Mouse (Mus musculus) neutrophil, adult 65 days (primary cell): ENCODE results near the gene Tmem116. TPM values are rescaled to one million over a fixed set of nuclear protein-coding genes. Genes with fewer than 3 reads are reported as not detected.

Experiments used
- total RNA-seq: library from RNA; stranded (reverse); gene quantifications from 2 replicates; pipeline ENCODE4 v1.2.4, GENCODE M21; 2023

Tmem116 gene
- 0.29 and 0.47 TPM in 2 replicates for total RNA-seq

DNA sequence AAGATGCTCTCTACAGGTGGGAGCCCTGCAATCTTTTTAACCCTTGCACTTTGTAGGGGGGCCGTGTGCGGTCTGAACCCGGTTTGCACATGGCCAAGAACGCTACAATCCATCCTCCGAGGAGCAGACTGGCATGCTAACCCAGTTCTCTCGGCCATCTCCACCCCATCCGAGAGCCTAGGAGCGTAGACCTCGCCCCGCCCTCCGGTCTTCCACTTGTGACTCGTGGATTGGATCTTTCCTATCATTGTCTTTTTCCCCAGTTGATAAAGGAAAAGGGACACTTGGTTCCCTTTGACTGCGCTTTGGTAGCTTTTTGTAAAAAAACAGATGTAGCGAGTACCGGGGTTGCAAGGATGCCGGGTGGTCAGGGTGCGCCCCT is at the start of gene Tmem116:
Tmem116 (plus strand) TSS at position 250 of the 382 bp plus-strand sequence.

DNA sequence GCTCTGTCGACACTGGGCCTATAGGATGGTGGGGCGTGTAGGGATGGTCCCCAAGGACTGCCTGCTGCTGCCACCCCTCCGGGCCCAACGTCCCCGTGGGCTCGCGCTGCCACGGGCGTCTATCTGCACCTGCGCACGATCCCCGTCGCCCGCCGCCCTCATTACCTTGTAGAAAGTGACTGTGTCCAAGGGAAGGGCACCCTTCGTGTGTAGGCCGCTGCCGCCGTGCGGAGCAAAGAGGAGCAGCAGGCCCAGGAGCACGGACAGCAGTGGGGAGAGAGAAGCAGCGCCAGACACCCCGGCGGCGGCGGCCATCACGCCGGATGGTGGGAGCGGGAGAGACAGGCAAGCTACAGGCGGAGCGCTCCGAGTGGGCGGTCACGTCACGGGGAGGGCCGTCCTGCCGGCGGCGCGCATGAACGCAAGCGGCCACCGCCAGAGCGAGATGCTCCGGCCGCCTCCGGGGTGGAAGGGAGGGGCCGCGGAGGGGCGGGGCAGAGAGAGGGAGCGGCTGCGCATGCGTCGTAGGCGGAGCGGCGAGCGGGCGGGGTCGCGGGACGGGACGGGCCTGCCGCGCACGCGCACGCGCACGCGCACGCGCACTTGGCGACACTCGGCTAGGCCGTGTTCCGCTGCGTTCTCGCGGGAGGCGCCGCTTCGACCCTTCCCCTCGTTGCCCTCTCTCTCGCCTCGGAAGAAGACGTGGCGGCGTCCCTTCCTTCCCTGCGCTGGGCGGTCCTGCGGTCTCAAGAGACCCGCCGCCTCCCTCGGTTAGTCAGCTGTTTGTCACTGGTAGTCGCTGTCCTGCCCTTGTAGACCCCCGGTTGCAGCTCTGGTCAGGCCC is 555 bp downstream of the Tmem116 start, which contains the start of gene Erp29:
Erp29 (minus strand) TSS at position 481 of the 844 bp plus-strand sequence.

DNA sequence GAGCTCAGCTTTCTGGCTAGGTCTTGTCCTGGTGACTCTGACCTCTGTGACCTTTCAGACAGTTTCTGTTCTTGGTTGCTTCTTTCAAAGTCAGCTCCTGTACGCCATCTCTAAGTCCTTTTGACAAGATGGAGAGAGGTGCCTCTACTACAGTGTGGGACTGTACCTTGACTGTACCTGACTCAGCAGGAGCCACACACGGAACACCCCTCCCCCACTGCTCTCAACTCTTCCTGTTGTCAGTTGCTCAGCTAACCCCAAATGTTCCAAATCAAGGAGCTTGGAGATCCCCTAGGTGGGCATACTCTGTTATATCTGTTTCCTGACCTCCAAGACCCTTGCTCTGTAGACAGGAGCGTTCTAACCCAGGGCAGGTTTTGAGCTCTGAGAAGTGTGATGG is 51.5 kb downstream of the Tmem116 start, which contains the start of gene Adam1b:
Adam1b (minus strand) TSS at position 205 of the 400 bp plus-strand sequence.

DNA sequence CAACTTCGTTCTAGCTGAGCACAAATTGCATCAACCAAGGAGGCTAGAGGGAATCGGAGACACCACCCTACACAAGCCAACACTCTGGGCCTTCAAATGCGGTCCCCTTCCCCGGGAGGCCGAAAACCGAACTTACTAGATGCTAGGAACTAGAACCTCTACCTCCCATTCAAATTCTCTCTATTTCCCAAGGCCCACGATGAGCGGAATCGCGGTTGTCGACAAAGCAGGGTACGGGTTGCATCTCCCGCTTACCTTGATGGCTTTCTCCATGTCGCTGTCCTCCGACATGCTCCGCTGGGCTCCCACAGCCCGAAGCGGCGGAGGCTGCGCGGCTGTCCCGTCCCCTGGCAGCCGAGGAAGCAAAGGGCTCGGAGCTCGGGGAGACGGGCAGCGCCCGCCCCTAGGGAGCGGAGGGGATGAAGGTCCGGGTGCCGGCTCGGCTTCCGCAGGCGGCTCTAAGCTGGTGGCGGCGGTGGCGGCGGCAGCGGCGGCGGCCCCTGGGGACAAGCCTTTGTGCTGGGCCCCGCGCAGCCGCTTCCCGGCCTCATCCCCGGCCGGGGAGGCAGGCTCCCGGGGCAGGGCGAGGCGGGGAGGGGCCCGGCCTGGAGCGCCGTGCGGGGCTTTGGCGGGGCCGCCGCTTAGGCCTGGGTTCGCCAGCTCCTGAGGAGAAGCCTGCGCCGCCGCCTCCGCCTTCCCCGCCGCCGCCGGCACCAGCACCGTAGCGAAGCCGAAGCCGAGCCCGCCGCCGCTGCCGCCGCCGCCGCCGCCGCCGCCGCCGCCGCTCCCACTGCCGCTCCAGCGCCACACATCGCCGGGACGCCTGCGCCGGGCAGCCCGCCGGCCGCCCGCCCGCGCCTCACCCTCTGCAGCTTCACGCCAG is 93.5 kb downstream of the Tmem116 start, which contains the start of the genes Adam1a and Gm42878:
Adam1a (minus strand) TSS at position 573 of the 883 bp plus-strand sequence.
Gm42878 (minus strand) TSS at position 573 of the 883 bp plus-strand sequence.

DNA sequence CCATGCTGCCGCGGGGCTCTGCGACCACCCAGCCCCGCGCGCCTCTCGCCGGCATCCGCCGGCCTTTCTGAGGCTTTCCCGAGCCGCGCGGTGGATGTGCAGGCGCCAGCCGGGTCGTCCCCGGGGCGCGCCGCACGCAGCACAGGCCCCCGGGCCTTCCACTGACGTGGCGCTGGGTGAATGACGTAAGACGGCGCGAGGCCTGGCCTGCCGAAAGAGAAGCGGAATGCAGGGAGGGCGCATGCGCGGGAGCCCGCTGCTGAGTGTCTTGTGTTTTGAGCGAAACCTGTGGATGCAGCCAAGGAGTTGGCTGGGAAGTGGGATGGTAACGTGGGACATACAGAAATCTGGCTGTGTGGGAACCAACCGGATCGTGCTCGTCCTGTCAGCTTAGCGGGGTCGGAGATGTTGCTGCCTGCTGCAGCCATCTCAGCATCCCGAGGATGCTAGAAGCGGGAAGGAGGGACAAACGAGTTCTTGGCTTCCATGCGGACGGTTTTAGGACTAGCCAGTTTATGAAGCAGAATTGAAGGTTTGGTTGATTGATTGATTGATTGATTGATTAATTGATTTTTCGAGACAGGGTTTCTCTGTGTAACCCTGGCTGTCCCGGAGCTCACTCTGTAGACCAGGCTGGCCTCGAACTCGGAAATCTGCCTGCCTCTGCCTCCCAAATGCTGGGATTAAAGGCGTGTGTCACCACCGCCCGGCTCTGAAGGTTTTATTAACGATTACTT is 94.3 kb downstream of the Tmem116 start, which contains the start of gene Mapkapk5:
Mapkapk5 (minus strand) TSS at position 113 of the 737 bp plus-strand sequence.

Other genes starting within 250 kb of the Tmem116 start
- 498 and 520 TPM in 2 replicates for gene Rpl6, start 247.4 kb upstream of the Tmem116 start, total RNA-seq
- 29.5 and 33.1 TPM in 2 replicates for gene Hectd4, start 231.7 kb upstream of the Tmem116 start, total RNA-seq
- 130 and 180 TPM in 2 replicates for gene Trafd1, start 66.3 kb upstream of the Tmem116 start, total RNA-seq
- 7.6 and 11.6 TPM in 2 replicates for gene Naa25, start 54.0 kb upstream of the Tmem116 start, total RNA-seq
- 126 and 151 TPM in 2 replicates for gene Erp29, start 613 bp downstream of the Tmem116 start, total RNA-seq
- gene Adam1b, start 51.5 kb downstream of the Tmem116 start, total RNA-seq = not detected in 2 replicates
- gene Adam1a, start 93.6 kb downstream of the Tmem116 start, total RNA-seq = 3.2 and 5.1 TPM in 2 replicates
- not detected in 2 replicates for gene Gm42878, start 93.6 kb downstream of the Tmem116 start, total RNA-seq
- gene Mapkapk5, start 94.0 kb downstream of the Tmem116 start, total RNA-seq = 77.6 and 77.7 TPM in 2 replicates
- 890 and 954 TPM in 2 replicates for gene Aldh2, start 141.9 kb downstream of the Tmem116 start, total RNA-seq
- gene Acad12, start 167.0 kb downstream of the Tmem116 start, total RNA-seq = 4.5 and 5.2 TPM in 2 replicates
- 2.7 and 2.9 TPM in 2 replicates for gene Acad10, start 208.6 kb downstream of the Tmem116 start, total RNA-seq
- 76.7 and 98.4 TPM in 2 replicates for gene Brap, start 208.7 kb downstream of the Tmem116 start, total RNA-seq